Mouse (Mus musculus) T-helper 1 cell (primary cell): ENCODE data around the gene Ubac2.

Experiments
- in situ Hi-C: fragments of 300-600 bp; cut with MboI, MseI; formaldehyde crosslinking; loops from one replicate; pipeline ENCODE4 v1.15.1; 2025; ENCODE audit warnings: high pct_unique_total_duplicates

Ubac2 gene

DNA sequence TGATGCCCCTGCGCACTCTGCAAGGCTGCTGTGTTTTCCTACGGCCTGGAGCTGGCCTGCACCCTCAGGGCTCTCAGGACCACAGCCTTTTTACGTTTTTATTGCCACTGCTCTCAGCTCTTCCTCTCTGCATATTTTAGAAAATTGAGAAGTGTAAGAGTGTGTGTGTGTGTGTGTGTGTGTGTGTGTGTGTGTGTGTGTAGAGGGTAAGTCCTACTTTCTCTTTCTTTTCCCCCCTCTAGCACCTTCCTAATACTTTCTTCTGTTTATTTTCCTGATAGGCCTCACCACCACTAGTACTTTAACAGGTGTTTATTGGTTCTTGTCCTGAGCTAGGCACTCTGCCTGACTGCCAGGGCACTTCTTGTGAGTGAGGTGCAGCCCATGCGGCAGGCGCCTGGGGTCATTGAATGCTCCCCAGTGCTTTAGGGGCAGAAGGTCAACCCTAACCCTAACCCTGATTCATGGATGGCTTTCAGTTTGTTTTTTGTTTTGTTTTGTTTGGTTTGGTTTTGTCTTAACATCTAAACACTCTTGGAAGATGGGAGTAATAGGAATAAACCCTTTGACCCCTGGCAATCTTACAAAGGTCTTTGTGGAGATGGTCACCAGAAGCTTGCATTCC lies 16.2 kb downstream of the Ubac2 start:
- in situ Hi-C loops: no loop called here

DNA sequence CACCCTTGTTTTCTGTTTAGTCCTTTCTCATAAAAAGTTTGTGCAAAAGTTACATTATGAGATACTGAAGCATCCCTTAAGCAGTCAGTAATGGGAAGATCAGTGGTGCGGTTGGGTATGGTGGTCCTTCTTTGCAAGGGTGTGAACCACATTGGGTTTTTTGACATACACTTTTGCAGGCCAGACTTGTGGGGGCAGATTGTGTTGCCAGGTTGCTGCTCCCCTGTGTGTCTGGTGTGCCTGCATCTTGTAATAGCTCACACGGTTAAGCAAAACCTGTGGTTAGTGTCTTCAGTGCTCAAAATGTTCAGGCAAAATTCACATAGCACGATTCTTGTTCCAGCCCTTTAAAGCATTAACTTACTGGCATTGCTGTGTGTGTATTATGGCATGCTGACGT lies 16.9 kb downstream of the Ubac2 start:
- in situ Hi-C loops: no loop called here

DNA sequence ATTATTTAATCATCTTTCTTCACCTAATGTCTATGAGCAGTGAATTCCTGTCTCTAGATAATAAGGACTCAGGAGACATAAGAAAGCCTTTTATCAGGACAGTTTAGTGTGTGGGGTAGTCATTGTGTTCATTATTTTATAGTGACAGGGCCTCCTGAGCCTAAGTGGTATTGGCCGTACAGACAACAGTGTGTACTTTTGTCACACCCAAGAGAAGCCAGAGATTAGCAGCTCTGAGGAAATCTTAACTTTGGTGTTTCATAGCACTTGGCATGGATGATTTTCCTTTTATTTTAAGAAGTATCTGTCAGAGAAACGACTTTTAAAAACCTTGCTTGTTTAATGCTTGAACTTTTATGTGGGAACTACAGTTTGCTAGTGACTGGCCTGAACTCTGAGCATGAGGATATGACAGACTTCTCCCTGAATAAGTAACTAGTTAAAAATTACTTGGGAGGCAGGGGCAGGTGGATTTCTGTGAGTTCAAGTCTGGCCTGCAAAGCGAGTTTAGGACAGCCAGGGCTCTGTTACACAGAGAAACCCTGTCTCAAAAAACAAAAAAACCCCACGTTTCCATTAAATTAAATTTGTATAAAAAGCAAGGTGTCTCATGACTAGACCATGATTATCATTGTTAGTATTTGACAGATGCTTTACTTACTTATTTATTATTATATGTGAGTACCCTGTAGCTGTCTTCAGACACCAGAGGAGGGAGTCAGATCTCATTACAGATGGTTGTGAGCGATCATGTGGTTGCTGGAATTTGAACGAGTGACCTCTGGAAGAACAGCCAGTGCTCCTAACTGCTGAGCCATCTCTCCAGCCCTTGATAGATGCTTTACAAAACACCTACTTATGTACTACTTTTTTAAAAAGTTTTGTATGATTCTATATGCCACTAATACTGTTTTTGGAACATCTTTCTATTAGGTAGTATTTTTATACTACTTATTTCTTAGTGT lies 18.0 kb downstream of the Ubac2 start:
- in situ Hi-C loops: no loop called here

DNA sequence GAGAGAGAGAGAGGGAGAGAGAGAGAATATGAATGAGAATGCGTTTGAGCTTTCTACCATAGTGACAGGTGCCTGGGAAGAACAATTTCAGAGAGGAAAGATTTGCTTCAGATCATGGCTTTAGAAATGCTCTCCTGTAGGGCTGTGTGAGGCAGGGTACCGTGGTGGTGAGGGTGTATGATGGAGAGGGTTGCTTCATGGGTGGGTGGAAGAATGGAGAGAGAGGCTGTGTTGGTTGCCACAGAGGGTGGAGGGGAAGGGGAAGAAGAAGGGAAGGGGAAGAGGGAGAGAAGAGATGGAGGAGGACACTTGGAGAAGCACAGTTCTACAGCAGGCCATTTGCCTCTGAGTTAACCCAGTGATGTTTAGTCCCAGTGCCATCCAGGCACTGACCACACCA lies 19.4 kb downstream of the Ubac2 start:
- in situ Hi-C loops: no loop called here

DNA sequence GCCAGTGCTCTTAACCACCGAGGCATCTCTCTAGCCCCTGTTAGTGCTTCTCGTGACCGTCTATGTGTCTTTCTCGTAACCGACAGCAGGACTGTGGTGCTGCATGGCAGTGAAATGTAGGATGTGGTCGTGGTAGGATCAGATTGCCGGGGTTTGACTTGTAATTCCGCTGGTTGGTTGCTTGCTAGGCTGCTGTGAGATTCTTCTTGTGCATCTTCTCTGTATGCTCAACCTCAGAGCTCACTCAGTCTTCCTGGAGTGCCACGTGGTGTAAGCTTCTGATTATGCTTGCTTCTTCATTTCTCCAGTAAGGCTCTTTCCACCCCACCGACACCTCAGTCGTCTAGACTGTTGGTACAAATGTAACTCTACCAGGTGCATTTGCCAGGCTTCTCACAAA lies 20.1 kb downstream of the Ubac2 start:
- in situ Hi-C loops: no loop called here

DNA sequence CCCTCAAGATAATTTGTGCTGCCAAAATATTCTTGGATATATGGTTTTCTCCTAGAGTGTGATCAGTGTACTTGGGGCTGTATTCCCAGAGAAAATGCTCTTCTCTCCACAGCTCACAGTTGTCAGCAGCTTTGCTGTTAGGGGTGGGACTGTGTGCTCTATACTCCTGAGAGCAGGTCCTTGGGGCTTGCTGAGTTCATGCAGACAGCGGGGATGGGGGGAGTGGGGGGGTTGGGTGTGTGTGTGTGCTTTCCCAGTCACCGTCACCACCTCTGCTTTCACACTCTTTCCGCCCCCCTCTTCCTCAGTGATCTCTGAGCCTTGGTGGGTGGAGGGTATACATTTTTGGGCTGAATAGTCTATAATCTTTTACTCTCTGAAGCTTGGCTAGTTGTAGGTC lies 20.7 kb downstream of the Ubac2 start:
- in situ Hi-C loops: no loop called here

DNA sequence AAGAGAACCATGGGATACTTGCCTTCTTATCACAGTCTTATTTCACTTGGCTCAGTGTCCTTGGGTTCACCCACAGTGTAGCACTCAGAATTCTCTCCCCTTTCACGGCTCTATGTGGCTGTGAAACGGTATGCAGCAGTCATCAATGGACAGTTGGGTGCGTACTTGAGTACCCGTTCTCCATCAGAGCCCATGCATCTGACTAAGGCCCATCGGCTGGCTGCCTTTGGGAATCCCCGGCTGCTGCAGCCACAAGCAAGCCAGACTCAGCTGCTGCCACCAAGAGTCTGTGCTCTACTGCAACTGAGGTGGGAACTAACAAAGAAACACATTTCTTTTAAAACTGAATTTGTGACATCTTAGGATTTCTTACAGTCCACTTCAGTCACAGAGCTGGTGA lies 23.1 kb downstream of the Ubac2 start:
- in situ Hi-C loops: no loop called here

DNA sequence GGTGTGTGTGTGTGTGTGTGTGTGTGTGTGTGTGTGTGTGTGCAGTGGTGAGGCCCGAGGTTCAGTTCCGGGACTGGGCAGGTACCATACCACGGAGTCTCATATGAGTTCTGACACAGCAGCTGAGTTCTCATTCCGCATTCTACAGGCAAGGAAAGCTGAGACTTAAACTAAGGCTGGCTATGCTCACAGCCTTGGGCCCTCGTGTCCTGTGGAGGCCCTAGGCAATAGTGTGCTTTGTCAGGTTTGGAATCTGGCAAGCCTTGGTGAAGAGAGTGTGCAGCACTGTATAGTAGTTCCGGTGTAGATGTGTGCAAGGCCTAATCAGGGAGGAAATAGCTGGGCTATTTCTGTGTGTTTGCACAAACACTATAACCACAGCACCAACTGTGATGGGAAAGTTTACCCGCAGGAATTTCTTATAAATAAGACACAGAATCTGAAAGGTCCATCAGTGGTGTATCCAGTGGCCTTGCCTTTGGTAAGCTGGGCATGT lies 25.0 kb downstream of the Ubac2 start:
- in situ Hi-C loops: no loop called here

DNA sequence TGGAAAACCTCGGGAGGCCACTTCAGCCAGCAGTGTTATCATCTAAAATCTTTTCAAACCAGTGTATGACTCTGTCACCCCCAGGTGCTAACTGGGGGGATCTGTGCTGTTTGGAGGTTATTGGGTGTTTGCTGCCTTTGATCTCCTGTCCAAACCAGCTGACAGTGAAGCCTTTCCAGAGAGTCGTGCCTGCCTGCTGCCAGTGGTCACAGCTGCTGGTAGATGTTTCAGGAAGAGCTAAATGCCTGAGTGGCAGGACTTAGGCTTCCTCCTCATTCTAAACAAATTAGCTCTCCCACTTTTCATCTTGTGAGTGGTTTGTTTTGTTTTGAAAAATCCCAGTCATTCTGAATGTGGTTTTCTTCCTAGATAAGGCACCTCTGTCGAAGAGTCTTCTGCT lies 26.3 kb downstream of the Ubac2 start:
- in situ Hi-C loops: no loop called here

DNA sequence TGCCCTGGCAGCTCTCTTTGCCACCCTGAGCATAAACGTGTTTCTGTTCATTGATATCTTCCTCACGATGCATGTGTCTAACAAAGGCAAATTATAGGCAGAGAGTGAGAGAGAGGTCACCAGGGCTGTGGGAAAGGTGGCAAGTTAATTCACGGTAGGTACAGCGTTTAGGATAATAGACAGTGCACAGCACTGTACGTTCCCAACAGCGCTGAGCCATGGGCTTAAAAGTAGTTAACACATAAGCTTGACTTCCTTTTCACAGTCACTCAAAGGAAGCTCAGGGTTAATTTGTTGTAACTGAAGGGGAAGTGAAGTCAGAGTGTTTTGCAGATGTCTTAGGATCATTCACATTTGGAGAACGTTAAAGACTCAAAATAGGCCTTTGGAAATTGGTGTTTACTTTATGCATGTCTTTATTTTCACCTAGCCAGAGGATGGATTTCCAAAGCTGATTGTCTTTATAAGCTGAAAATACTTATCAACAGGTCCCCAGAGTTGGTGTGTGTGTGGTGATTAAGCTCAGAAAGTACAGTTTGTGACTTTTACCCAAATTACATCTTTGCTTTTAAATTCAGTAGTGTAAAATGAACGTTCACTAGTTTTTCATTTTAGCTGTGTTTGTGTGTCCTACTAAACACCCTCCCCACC lies 28.0 kb downstream of the Ubac2 start:
- in situ Hi-C loops: no loop called here

DNA sequence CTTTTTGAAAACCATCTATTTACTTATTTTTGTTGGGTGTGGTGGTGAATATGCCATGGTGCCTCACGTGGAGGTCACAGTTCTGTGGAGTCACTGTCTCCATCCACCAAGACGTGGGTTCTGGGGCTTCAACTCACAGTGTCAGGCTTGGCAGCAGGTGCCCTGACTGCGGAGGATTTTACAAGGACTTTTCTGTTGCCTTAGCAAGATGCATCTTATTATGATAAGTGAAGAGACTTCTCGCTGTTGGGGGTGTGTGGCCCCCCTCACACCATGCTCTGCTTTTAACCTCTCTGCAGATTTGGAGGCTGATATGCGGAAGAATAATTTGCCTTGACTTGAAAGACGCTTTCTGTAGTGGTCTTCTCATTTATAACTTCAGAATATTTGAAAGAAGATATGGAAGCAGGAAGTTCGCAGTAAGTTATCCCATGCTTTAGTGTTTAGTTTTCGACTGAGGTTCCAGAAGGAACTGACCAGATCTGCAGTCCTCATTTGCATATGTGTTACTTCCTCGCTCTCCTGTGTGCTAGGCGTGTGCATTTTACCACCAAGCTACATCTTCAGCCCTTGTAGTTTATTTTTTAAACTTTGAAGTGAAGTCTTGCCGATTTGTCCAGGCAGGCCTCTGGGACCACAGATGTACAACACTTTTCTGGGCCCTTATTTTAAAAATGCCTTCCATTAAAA lies 28.7 kb downstream of the Ubac2 start:
- in situ Hi-C loops: no loop called here

DNA sequence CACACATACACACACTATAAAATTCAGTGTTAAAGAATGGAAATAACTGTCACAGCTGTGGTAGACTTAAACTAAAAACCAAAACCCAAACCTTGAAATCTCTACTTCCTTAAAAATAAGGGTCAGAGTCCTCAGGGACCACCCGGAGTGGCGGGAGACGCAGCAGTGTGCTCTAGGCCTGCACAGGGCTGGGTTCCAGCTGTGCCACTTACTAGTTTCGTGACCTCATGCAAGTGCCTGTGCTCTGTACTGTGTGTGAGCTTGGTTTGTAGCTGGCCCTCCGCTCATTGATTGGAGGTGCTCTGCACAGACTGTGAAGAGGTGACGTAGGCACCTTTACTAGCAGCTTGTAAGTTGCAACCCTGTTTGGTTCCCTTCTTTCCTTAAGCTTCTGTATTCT lies 31.4 kb downstream of the Ubac2 start:
- in situ Hi-C loops: no loop called here

DNA sequence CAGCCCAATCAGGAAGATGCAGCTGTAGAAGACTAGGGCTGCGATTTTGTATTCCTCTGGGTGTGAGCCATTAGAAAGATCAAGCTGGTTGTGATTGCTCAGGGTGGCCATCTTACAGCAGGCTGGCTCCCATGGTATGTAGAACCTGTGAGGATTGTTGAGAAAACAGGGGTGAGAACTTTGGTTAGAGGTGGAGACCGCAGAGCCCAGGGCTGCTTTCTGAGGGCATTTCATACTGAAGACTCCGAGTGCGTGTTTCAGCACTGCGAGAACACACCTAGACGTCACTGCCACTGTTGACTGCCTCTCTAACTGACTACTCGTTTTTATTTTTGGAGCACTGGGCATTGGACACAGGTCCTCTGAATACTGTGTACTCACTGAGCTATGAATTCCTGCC lies 34.1 kb downstream of the Ubac2 start:
- in situ Hi-C loops: no loop called here

DNA sequence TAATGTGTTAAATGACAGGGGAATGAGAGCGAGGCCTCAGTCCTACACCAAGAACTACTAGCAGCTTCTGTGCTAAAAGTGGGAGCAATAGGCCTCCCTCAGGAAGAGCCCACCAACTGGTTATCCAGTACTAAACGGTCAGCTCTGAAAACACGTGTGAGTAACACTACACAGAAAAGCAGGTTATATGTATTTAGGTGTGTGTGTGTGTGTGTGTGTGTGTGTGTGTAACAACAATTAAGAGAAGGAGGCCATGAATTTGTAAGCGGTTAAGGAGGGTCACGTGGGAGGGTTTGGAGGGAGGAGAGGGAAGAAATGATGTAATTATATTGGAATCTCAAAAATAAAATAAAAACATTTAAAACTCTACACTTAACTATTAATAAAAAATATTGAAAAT lies 36.7 kb downstream of the Ubac2 start:
- in situ Hi-C loops: no loop called here

DNA sequence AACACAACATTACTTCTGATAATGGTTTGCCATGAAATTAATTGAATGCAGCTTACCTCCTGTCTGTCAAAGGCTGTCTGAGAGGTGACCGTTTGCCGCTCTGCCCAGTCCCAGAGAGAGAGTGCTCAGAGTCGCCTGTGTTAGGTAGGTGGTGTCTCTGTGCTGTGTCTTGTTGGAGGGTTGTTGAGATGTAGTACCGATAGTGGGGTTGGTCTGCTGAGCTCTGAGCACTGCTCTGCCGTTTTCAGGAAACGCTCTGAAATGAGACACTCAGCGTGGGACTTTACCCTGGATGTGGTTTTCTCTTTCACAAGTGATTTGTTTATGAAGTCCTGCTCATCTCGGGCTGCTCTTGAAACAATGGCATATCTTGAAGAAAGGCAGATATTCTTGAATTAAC lies 37.2 kb downstream of the Ubac2 start, which contains the start of gene Gpr18:
Gpr18 (minus strand) TSS at position 161 of the 400 bp plus-strand sequence.
- in situ Hi-C loops: no loop called here

DNA sequence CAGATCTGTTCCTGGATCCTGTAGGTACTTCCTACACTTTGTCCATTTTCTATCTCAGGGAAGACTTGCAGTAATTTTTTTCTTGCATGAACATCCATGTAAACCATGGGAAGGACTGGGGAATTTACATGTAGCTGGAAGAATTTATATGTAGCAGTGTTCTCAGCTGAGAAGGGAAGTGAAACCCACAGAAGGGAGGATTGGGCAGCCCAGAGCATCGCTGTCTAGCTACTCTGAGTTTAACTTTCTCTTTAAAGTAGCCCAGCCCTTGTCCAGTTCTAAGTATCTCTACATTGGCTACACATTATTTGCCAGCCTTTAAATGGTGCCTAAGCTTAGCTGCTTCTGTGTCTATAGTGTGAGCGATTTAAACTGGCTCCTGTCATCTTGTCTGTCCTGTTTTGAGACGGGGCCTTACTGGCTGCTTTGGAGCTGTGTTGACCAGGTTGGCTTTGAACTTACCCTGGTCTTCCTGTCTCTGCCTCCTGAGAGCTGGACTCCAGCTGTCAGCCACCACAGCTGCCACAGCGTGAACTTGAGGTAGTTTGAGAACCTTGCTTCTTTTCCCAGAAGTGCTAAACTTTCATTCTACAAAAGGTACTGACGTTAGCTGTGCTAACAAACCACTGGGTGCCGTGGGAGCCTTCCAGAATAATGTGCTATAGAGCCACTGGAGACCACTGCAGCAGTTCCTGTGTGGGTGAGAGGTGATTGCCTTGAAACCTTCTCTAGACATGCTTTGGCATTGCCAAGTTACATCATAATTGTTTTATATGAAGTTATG lies 38.1 kb downstream of the Ubac2 start:
- in situ Hi-C loops: no loop called here

DNA sequence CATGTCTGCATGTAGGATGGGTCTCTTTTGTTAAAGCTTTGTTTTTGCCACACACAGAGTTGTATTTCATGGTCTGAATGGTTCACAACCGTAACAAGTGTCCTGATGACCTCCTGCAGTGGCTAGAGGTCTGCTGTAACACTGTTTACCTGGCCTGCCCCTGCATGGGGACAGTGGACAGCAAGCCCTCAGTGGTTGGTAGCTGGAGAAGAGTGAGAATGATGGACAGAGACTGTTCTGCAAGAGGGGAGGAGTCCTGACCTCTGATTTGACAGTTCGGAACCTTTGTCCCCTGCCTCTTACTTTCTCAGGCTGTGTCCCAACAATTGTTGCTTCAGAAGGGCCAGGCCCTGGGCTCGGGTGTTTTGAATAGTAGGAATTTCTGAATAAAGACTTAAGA lies 39.8 kb downstream of the Ubac2 start:
- in situ Hi-C loops: no loop called here

DNA sequence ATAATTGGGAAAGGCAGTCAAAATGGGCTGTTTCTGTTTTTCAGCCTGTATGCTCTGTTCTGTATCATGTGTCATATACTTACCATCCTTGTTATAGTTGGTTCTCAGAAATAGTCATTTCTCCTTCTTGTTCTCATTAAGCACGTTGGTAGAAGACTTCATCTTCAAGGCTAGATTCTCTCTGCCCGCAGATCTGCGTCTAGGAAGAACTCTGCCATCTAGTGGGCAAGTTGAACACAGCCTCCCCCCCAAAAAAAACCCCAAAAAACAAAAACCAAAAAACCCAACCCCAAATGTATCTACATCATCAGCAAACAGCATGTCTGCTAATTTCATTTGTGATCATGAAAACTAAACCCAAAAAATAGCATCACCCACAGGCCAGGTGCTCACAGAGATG lies 41.3 kb downstream of the Ubac2 start:
- in situ Hi-C loops: loop anchor here (5.0 kb wide), 1 partner anchor 52 kb away; no protein-coding TSS in a partner anchor

DNA sequence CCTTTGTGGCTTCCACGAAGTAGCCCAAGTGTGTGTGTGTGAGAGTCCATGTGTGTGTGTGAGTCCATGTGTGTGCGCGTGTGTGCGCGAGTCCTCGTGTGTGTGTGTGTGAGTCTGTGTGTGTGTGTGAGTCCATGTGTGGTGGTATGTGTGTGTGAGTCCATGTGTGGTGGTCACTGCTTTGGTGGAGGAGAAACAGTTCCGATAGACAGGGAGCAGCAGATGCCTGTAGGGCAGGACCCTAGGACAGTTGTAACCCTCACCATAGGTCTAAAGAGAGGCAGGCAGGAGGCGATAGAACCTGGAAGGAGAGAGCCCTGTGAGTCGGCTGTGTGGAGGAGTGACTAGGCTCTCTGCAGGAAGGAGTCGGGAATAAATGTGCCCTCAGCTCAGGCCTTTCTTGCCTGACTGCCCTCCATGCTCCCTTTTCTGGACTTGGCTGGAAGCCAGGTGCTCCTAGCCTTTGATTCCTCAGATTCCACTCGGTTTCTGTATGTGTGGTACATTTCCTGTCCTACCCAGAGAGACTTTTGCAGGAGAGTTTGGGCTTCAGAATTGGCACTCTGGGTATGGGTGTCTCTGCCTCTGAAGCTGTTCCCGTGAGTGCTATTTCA lies 42.2 kb downstream of the Ubac2 start:
- in situ Hi-C loops: loop anchor here (5.0 kb wide), 1 partner anchor 53 kb away; no protein-coding TSS in a partner anchor

DNA sequence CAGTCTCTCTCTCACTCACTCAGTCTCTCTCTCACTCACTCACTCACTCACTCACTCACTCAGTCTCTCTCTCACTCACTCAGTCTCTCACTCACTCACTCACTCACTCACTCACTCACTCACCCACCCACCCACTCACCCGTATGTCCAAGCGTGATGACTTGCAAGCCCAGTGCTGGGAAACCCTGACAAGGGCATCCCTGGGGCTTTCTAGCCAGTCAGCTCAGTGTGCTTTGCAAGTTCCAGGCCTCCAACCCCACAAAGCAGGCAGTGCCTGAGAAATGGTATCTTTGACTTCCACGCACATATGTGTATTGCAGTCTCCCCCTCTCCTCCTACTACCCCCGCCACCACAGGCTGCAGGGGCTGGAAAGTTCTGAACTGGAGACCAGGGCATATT lies 43.6 kb downstream of the Ubac2 start:
- in situ Hi-C loops: loop anchor here (5.0 kb wide), 1 partner anchor 55 kb away; no protein-coding TSS in a partner anchor
